21 mouse cellular contexts compared by ENCODE assay signal in the genomic region with DNA sequence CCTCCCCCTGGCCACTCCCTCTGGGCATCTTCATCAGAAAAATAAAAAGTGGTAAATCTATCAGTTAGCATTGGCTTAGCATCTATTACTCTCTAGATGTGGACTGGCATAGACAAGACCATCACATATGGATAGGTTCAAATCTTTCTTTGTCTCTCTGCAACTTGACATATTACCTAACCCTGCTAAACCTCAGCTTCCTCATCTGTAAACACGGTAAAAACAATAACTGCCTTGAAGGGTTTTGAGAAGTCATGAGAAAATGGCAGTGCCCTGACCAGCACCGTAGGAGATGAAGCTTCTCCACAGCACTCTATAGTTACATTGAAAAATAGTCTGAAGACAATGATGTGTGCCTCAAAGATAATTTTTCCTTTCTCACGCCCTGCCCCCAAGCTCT. TPM values are rescaled to one million over a fixed set of nuclear protein-coding genes. Genes with fewer than 3 reads are reported as not detected.
DNase-seq lines count a peak whose midpoint lies in the region; ATAC-seq and TF ChIP-seq lines count a peak whose summit lies in the region.
"Had no signal": no experiment of that assay in that cellular context is flagged by ENCODE, and none has a peak within 500 bp of the region (broad histone marks: within the 10 kb centered on the region; RNA-seq: fewer than 3 reads in every experiment).

No protein-coding gene starts in this region.

- no peak for TF ChIP-seq CTCF in liver, postnatal 0 days (IDR thresholded peaks at IDR 0.05; ENCODE audit: low read depth)

- no peak for DNase-seq in heart, postnatal 14 days
- DNase-seq in liver, postnatal 0 days = no peak
- no peak for DNase-seq in liver
- DNase-seq in right cerebral cortex, adult 18-20 months = no peak
- no peak for DNase-seq in cerebellum, postnatal 36 days
- DNase-seq: adrenal gland, postnatal 25 days; B cell, adult 2 months; cerebellum, adult 2 months; cerebellum, postnatal 10 days; gastrocnemius, postnatal 36 days had no signal

- no peaks in the 10 kb centered on the region for H3K4me1 ChIP-seq in heart, embryonic 14.5 days (ENCODE audit: control insufficient read depth in 2 of 2, insufficient read depth in 2 of 2, low read length in 2 of 2)
- H3K4me1 ChIP-seq in liver, postnatal 0 days (ENCODE audit: insufficient read depth) = no peaks in the 10 kb centered on the region
- H3K4me1 ChIP-seq: embryonic facial prominence, embryonic 12.5 days; forebrain, embryonic 15.5 days; hindbrain, embryonic 12.5 days had no signal

- H3K27ac ChIP-seq in heart, embryonic 14.5 days (replicated peaks in 1 of 2; ENCODE audit: control insufficient read depth in 1 of 2, insufficient read depth in 1 of 2, low read depth in 2 of 2, low read length in 2 of 2) = peak overlapping the region; percentile 10 to 57
- H3K27ac ChIP-seq in liver, postnatal 0 days (ENCODE audit: low read depth) = peak overlapping the region; percentile 22; the same call in 1 of the 2 replicates
- H3K27ac ChIP-seq: embryonic facial prominence, embryonic 12.5 days; forebrain, embryonic 15.5 days; hindbrain, embryonic 12.5 days had no signal

- WGBS in heart, embryonic 14.5 days = 73% methylated on average over 3 of the region's 3 CpGs
- 56% methylated on average over 3 of the region's 3 CpGs for WGBS in liver, postnatal 0 days (ENCODE audit: insufficient replicate concordance)

- no peak overlapping the region for H3K4me3 ChIP-seq in heart, embryonic 14.5 days (ENCODE audit: control insufficient read depth in 1 of 2, insufficient read depth in 1 of 2, low read depth in 1 of 2, low read length in 2 of 2)
- H3K4me3 ChIP-seq in liver, postnatal 0 days (ENCODE audit: low read depth, low read length) = no peak overlapping the region
- H3K4me3 ChIP-seq: embryonic facial prominence, embryonic 12.5 days; forebrain, embryonic 15.5 days; hindbrain, embryonic 12.5 days had no signal

- TF ChIP-seq EP300 in liver, postnatal 0 days (IDR thresholded peaks at IDR 0.05; ENCODE audit: low read depth) = no peak

- 0 out of 2 replicates have a peak overlapping the region, but pooled peaks have one; percentile 47 for H3K4me2 ChIP-seq in heart, embryonic 14.5 days (ENCODE audit: low read length)
- no peak overlapping the region for H3K4me2 ChIP-seq in liver, postnatal 0 days (ENCODE audit: low read depth, low read length)
- H3K4me2 ChIP-seq: embryonic facial prominence, embryonic 12.5 days; forebrain, embryonic 15.5 days; hindbrain, embryonic 12.5 days had no signal

- H3K27me3 ChIP-seq in heart, embryonic 14.5 days (ENCODE audit: control insufficient read depth, insufficient read depth, low read length) = no peaks in the 10 kb centered on the region
- H3K27me3 ChIP-seq in liver, postnatal 0 days (ENCODE audit: insufficient read depth, low read length) = no peaks in the 10 kb centered on the region
- H3K27me3 ChIP-seq: forebrain, embryonic 15.5 days had no signal

- H3K36me3 ChIP-seq in heart, embryonic 14.5 days (ENCODE audit: control insufficient read depth, insufficient read depth, low read length) = no peaks in the 10 kb centered on the region
- H3K36me3 ChIP-seq in liver, postnatal 0 days (replicated peaks; ENCODE audit: insufficient read depth, low read length) = no peaks in the 10 kb centered on the region
- H3K36me3 ChIP-seq: embryonic facial prominence, embryonic 12.5 days; forebrain, embryonic 15.5 days; G1E; hindbrain, embryonic 12.5 days had no signal

- H3K9me3 ChIP-seq in heart, embryonic 14.5 days (ENCODE audit: control insufficient read depth, low read length) = no peaks in the 10 kb centered on the region
- H3K9me3 ChIP-seq in liver, postnatal 0 days (ENCODE audit: low read length) = no peaks in the 10 kb centered on the region
- H3K9me3 ChIP-seq: embryonic facial prominence, embryonic 12.5 days; forebrain, embryonic 15.5 days; G1E; hindbrain, embryonic 12.5 days had no signal

- ATAC-seq in heart, embryonic 14.5 days (ENCODE audit: insufficient number of reproducible peaks, insufficient read depth, low FRiP score, low read depth) = no peak
- ATAC-seq in liver, postnatal 0 days = no peak
- ATAC-seq in granulocyte monocyte progenitor cell, adult 5-6 weeks (replicated peaks; ENCODE audit: poor library complexity, severe bottlenecking) = peak; percentile 51
- ATAC-seq in neutrophil, adult 5-6 weeks (ENCODE audit: extremely low read depth, insufficient number of reproducible peaks, low FRiP score, poor library complexity, severe bottlenecking) = peak; percentile 56; the same call in 1 of the 2 replicates
- ATAC-seq: CD4-positive, CD25-positive, alpha-beta regulatory T cell, adult 4 months; forebrain, embryonic 15.5 days; hindbrain, embryonic 16.5 days; inflammation-experienced regulatory T-cells, adult 6 months; intestine, postnatal 0 days had no signal

- intact Hi-C loops in heart, postnatal 14 days (cut with DNase I) = no loop called here

- H3K9ac ChIP-seq in heart, embryonic 14.5 days (ENCODE audit: low read length) = peak overlapping the region; percentile 16; the same call in 1 of the 2 replicates
- no peak overlapping the region for H3K9ac ChIP-seq in liver, postnatal 0 days (replicated peaks)
- H3K9ac ChIP-seq: embryonic facial prominence, embryonic 12.5 days; forebrain, embryonic 15.5 days; hindbrain, embryonic 12.5 days had no signal

RNA-seq across cellular contexts. Expression of a gene that starts 1.5 kb away (rescaled TPM):
- polyA plus RNA-seq in heart, embryonic 14.5 days (2014; fragmentation: Nextera tagmentation; extraction: Ambion mirVana) = 7.2 and 9.1 TPM in 2 replicates
- 1 to 10 TPM; 2.3 to 2.5 TPM for total RNA-seq in heart, postnatal 14 days (2021)
- polyA plus RNA-seq in liver, postnatal 0 days (2015; fragmentation: Nextera tagmentation; extraction: Ambion mirVana) = 0.81 and 0.83 TPM in 2 replicates
- total RNA-seq in granulocyte monocyte progenitor cell, adult 5-6 weeks (2014; fragmentation: Nextera tagmentation) = 4.7 and 5.5 TPM in 2 replicates
- 5.0 and 10.1 TPM in 2 replicates for total RNA-seq in granulocyte monocyte progenitor cell, adult 5-6 weeks (2017)
- total RNA-seq in neutrophil, adult 5-6 weeks (2017) = 41.7 and 42.5 TPM in 2 replicates
- polyA plus RNA-seq: CD4-positive, CD25-positive, alpha-beta regulatory T cell, adult 4 months; G1E; inflammation-experienced regulatory T-cells, adult 6 months had no signal

RNA-seq across cellular contexts. Expression of a gene that starts 12.6 kb away (rescaled TPM):
- polyA plus RNA-seq in heart, embryonic 14.5 days (2014; fragmentation: Nextera tagmentation; extraction: Ambion mirVana) = 6.5 and 8.0 TPM in 2 replicates
- total RNA-seq in heart, postnatal 14 days (2021) = 1 to 10 TPM; 2.6 to 5.0 TPM
- 12.3 and 14.3 TPM in 2 replicates for polyA plus RNA-seq in liver, postnatal 0 days (2015; fragmentation: Nextera tagmentation; extraction: Ambion mirVana)
- 3.6 TPM in 1 of 2 replicates, not detected in the other for total RNA-seq in granulocyte monocyte progenitor cell, adult 5-6 weeks (2014; fragmentation: Nextera tagmentation)
- 2.5 TPM in 1 of 2 replicates, not detected in the other for total RNA-seq in granulocyte monocyte progenitor cell, adult 5-6 weeks (2017)
- total RNA-seq in neutrophil, adult 5-6 weeks (2017) = not detected in 2 replicates
- polyA plus RNA-seq: CD4-positive, CD25-positive, alpha-beta regulatory T cell, adult 4 months; G1E; inflammation-experienced regulatory T-cells, adult 6 months had no signal

Comparison
In these comparisons a context has a peak if more than half of its experiments do, and no peak if none do; other contexts are left out.
1. ATAC-seq: peak in granulocyte monocyte progenitor cell, adult 5-6 weeks (single experiment) and neutrophil, adult 5-6 weeks (single experiment); none in heart, embryonic 14.5 days (single experiment) and liver, postnatal 0 days (single experiment).